ENCODE assay signal across 9 mouse cellular contexts in the genomic region with DNA sequence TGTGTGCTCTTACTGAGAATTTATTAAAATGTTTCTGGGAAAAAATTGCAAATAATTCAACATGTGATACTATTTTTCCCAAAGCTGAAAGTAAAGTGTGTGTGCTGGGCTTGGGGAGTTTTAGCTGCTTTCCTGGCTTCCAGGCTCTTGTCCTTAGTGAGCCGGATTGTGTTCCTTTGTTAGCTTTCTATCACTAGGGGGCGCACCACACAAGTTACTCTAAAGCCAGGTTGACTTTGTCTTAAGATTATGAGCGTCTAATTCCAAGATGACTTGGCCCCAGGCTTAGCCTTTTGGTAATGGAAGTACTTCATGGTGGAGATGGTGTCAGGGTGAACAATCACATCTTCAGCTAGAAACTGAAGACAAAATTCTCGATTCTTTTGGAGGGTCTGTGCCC.
A peak's percentile ranks its signal among the peaks of the same experiment; 100 is the strongest.
DNase-seq lines count a peak whose midpoint lies in the region; ATAC-seq and TF ChIP-seq lines count a peak whose summit lies in the region.
"Had no signal": no experiment of that assay in that cellular context is flagged by ENCODE, and none has a peak within 500 bp of the region (broad histone marks: within the 10 kb centered on the region; RNA-seq: fewer than 3 reads in every experiment).

No protein-coding gene starts in this region.

- DNase-seq in embryo, embryonic 10 days (ENCODE audit: low spot score) = peak; percentile 30
- no peak for DNase-seq in embryo, embryonic 9.5 days (ENCODE audit: extremely low spot score)
- DNase-seq in lung, postnatal 0 days (ENCODE audit: low spot score) = peak; percentile 19
- no peak for DNase-seq in lung, postnatal 4 days
- no peak for DNase-seq in stomach, postnatal 0 days (ENCODE audit: low spot score)
- DNase-seq in heart, postnatal 36 days = no peak
- DNase-seq in urinary bladder, postnatal 14 days (ENCODE audit: low spot score) = no peak

- H3K4me3 ChIP-seq in lung, postnatal 0 days (ENCODE audit: low read depth, low read length) = no peak overlapping the region
- H3K4me3 ChIP-seq in stomach, postnatal 0 days (ENCODE audit: low read depth, low read length) = no peak overlapping the region
- H3K4me3 ChIP-seq: midbrain, embryonic 13.5 days had no signal

- ATAC-seq in lung, postnatal 0 days = no peak
- ATAC-seq in common myeloid progenitor, adult 5-6 weeks (replicated peaks; ENCODE audit: low read depth, poor library complexity, severe bottlenecking) = 0 out of 2 replicates have a peak, but pooled peaks have one; percentile 47
- ATAC-seq in stomach, postnatal 0 days (ENCODE audit: low FRiP score, low TSS enrichment) = no peak
- ATAC-seq: midbrain, embryonic 13.5 days had no signal

- peak; percentile 53 for TF ChIP-seq CTCF in lung, postnatal 0 days (IDR thresholded peaks at IDR 0.05)
- peak; percentile 53 for TF ChIP-seq CTCF in stomach, postnatal 0 days (IDR thresholded peaks at IDR 0.05; ENCODE audit: low read depth)

- no peak overlapping the region for H3K27ac ChIP-seq in lung, postnatal 0 days (ENCODE audit: low read length)
- no peak overlapping the region for H3K27ac ChIP-seq in stomach, postnatal 0 days (replicated peaks)
- H3K27ac ChIP-seq: midbrain, embryonic 13.5 days had no signal

- 71% methylated on average over 4 of the region's 4 CpGs for WGBS in lung, postnatal 0 days
- WGBS in stomach, postnatal 0 days = 72% methylated on average over 4 of the region's 4 CpGs

- no peak overlapping the region for H3K9ac ChIP-seq in lung, postnatal 0 days (replicated peaks; ENCODE audit: low read depth)
- H3K9ac ChIP-seq in stomach, postnatal 0 days (ENCODE audit: low read length) = no peak overlapping the region
- H3K9ac ChIP-seq: midbrain, embryonic 13.5 days had no signal

- H3K4me2 ChIP-seq in lung, postnatal 0 days (replicated peaks; ENCODE audit: low read depth, low read length) = no peak overlapping the region
- H3K4me2 ChIP-seq in stomach, postnatal 0 days (replicated peaks; ENCODE audit: low read depth) = no peak overlapping the region
- H3K4me2 ChIP-seq: midbrain, embryonic 13.5 days had no signal

- no peaks in the 10 kb centered on the region for H3K9me3 ChIP-seq in lung, postnatal 0 days (ENCODE audit: low read length)
- H3K9me3 ChIP-seq in stomach, postnatal 0 days (ENCODE audit: control insufficient read depth, low read length) = no peaks in the 10 kb centered on the region
- H3K9me3 ChIP-seq: midbrain, embryonic 13.5 days had no signal

- H3K27me3 ChIP-seq in lung, postnatal 0 days (replicated peaks; ENCODE audit: insufficient read depth, low read length) = no peaks in the 10 kb centered on the region
- H3K27me3 ChIP-seq in stomach, postnatal 0 days (ENCODE audit: control insufficient read depth, insufficient read depth, low read length) = no peaks in the 10 kb centered on the region
- H3K27me3 ChIP-seq: midbrain, embryonic 13.5 days had no signal

- no peak for TF ChIP-seq EP300 in lung, postnatal 0 days (IDR thresholded peaks at IDR 0.05)
- no peak for TF ChIP-seq EP300 in stomach, postnatal 0 days (optimal IDR thresholded peaks at IDR 0.05)

- intact Hi-C loops in heart, postnatal 36 days (cut with DNase I) = loop anchor here (5.0 to 10.0 kb wide), 2 partner anchors 1649 to 1722 kb away; no protein-coding TSS in a partner anchor

- no peaks in the 10 kb centered on the region for H3K36me3 ChIP-seq in lung, postnatal 0 days (ENCODE audit: insufficient read depth, low read length)
- H3K36me3 ChIP-seq in stomach, postnatal 0 days (ENCODE audit: control insufficient read depth, insufficient read depth, low read length) = no peaks in the 10 kb centered on the region
- H3K36me3 ChIP-seq: midbrain, embryonic 13.5 days had no signal

- H3K4me1 ChIP-seq in lung, postnatal 0 days (ENCODE audit: insufficient read depth, low read depth, low read length) = no peaks in the 10 kb centered on the region
- H3K4me1 ChIP-seq in stomach, postnatal 0 days (replicated peaks; ENCODE audit: control insufficient read depth, insufficient read depth) = no peaks in the 10 kb centered on the region

Comparison
In these comparisons a context has a peak if more than half of its experiments do, and no peak if none do; other contexts are left out.
1. DNase-seq: peak in embryo, embryonic 10 days (single experiment) and lung, postnatal 0 days (single experiment); none in embryo, embryonic 9.5 days (single experiment), lung, postnatal 4 days (0 of 2), stomach, postnatal 0 days (single experiment), heart, postnatal 36 days (0 of 2) and urinary bladder, postnatal 14 days (single experiment).